Mouse (Mus musculus): ENCODE data around the gene Nr4a1. TPM values are rescaled to one million over a fixed set of nuclear protein-coding genes. Genes with fewer than 3 reads are reported as not detected.
A peak's percentile ranks its signal among the peaks of the same experiment; 100 is the strongest.

The Nr4a1 gene
- polyA plus RNA-seq, 1 experiment from 2014 or later, result 1.3 TPM

GRCm38 (mm10) chr15:101221298-101222104 is 32.6 kb upstream of the Nr4a1 start:
- Histone ChIP-seq H3K27me3 (ENCODE audit: control insufficient read depth, insufficient read depth, low read length) (peaks cover 4% of the 10 kb centered on the region; the same call in 1 of the 2 replicates), H3K4me2 (peak overlapping the region; percentile 42), H3K27ac (ENCODE audit: low read depth, low read length) (peak overlapping the region; percentile 84), H3K9ac (ENCODE audit: low read length) (peak overlapping the region; percentile 52), H3K36me3 (ENCODE audit: control insufficient read depth, insufficient read depth, low read length) (no peaks in the 10 kb centered on the region), H3K4me3 (ENCODE audit: low read depth, low read length) (peak overlapping the region; percentile 22), H3K9me3 (ENCODE audit: control insufficient read depth, low read length) (no peaks in the 10 kb centered on the region), H3K4me1 (ENCODE audit: control insufficient read depth, insufficient read depth, low read length) (peaks cover 45% of the 10 kb centered on the region)
- DNase-seq (ENCODE audit: low spot score, missing footprints) (peak; percentile 97), ATAC-seq (ENCODE audit: low FRiP score) (peak; percentile 73)
- WGBS, result under 1% methylated on average over 14 of the region's 14 CpGs

DNA sequence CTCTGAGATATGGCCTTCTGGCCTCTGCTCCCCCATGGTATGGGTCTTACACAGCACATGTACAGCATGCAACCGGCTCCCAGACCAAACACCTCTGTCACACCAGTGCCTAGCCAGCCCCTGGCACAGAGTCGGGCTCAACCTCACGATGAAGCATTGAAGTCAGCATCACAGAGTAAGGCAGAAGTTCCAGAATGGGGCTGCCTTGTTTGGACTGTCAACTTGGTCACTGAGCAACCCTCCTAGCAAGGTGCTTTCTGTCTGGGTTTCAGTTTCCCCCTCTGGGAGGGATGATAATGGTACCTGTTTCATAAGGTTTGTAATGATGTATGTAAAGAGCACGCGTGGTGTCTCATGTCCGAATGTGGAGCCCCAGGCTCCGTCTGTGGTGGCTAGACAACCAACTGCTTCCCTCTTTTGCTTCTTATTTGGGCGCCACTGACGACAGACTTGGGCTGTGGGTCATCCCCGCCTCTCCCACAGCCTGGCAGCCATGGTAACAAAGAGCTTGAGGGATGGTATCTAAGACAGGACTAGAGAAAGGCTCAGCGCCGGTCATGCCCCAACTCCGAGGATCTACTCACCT is 31.1 kb upstream of the Nr4a1 start:
- Histone ChIP-seq H3K9me3 (ENCODE audit: control insufficient read depth, low read length) (no peaks in the 10 kb centered on the region), H3K27me3 (ENCODE audit: control insufficient read depth, insufficient read depth, low read length) (peaks cover 4% of the 10 kb centered on the region; the same call in 1 of the 2 replicates), H3K4me2 (peak overlapping the region; percentile 96), H3K4me1 (ENCODE audit: control insufficient read depth, insufficient read depth, low read length) (peaks cover 46% of the 10 kb centered on the region), H3K4me3 (ENCODE audit: low read depth, low read length) (no peak overlapping the region; the same call in 1 of the 2 replicates), H3K36me3 (ENCODE audit: control insufficient read depth, insufficient read depth, low read length) (no peaks in the 10 kb centered on the region), H3K27ac (ENCODE audit: low read depth, low read length) (no peak overlapping the region), H3K9ac (ENCODE audit: low read length) (peak overlapping the region; percentile 0; the same call in 1 of the 2 replicates)
- WGBS, result 38% methylated on average over 13 of the region's 13 CpGs
- ATAC-seq (ENCODE audit: low FRiP score) (no peak), DNase-seq (ENCODE audit: low spot score, missing footprints) (peak; percentile 90)

DNA sequence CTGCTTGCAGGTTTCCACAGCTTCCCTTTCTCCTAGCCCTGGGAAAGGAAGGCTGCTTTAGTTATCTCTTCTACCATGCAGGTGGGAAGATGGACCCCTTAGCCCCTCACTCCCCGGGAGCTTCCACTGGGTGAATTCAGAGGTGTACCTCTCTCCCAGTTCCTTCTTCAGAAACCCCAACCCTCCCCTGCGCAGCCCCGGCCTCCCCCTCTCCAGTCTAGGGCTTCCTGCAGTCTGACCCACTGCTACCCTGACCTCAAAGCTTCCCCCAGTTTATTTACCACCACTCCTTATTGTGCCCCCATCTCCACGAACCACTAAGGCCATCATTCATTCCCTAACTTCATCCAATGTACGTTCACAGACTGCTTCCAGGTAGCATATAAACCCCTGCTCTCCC is 30.5 kb upstream of the Nr4a1 start:
- H3K4me2 ChIP-seq, result peak overlapping the region; percentile 96
- ATAC-seq (ENCODE audit: low FRiP score) (0 out of 2 replicates have a peak, but pooled peaks have one; percentile 17), DNase-seq (ENCODE audit: low spot score, missing footprints) (no peak)
- WGBS, result under 1% methylated on average over 5 of the region's 5 CpGs
- no peaks in the 10 kb centered on the region for H3K36me3 ChIP-seq (ENCODE audit: control insufficient read depth, insufficient read depth, low read length)
- H3K27me3 ChIP-seq (ENCODE audit: control insufficient read depth, insufficient read depth, low read length), result peaks cover 4% of the 10 kb centered on the region; the same call in 1 of the 2 replicates
- peaks cover 47% of the 10 kb centered on the region for H3K4me1 ChIP-seq (ENCODE audit: control insufficient read depth, insufficient read depth, low read length)
- peak overlapping the region; percentile 73 for H3K4me3 ChIP-seq (ENCODE audit: low read depth, low read length)
- peak overlapping the region; percentile 88 for H3K9ac ChIP-seq (ENCODE audit: low read length)
- H3K9me3 ChIP-seq (ENCODE audit: control insufficient read depth, low read length), result no peaks in the 10 kb centered on the region
- H3K27ac ChIP-seq (ENCODE audit: low read depth, low read length), result no peak overlapping the region

DNA sequence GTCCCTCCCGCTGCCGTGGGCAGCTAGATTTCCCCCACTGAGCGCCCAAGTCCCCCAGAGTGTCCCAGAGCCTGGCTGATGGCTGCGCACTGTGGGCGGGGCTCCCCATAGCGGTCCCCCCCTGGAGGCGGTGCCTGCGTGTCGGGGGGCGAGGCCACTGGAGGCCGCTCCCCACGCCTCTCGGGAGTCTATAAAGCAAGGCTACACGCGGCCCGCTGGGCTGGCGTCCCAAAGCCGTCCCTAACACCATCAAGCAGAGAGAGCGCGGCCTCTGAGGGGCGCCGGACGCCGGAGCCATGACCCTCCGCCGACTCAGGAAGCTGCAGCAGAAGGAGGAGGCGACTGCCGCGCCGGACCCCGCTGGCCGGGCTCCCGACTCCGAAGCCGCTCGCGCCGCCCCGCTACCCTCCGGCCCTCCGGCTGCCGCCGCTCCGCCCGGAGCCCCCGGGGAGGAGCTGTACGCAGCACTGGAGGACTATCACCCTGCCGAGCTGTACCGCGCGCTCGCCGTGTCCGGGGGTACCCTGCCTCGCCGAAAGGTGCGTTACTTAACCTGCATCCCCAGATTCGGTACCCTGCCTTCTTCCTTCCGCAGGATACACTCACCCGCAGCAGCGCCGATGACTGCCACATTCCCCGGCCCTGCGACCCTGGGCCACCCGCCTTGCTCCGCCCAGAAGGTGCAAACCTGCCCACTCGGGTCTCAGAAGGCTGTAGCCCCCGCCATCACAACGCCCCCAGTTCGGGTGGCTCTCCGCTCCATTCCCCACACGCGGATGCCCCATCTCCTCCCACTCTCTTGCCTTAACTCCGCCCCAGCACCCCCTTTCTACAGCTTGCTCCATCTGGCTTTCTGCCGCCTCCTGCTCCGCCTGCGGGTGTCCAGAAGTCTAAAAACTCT is 29.8 kb upstream of the Nr4a1 start, which contains the start of gene Grasp:
Grasp (plus strand) TSS at position 183 of the 901 bp plus-strand sequence.
- H3K4me1 ChIP-seq (ENCODE audit: control insufficient read depth, insufficient read depth, low read length), result peaks cover 47% of the 10 kb centered on the region
- DNase-seq (ENCODE audit: low spot score, missing footprints), result peak; percentile 96
- peak within 1 kb of the TSS; percentile 73 for H3K4me3 ChIP-seq (ENCODE audit: low read depth, low read length)
- no peaks in the 10 kb centered on the region for H3K9me3 ChIP-seq (ENCODE audit: control insufficient read depth, low read length)
- H3K27me3 ChIP-seq (ENCODE audit: control insufficient read depth, insufficient read depth, low read length), result peaks cover 4% of the 10 kb centered on the region; the same call in 1 of the 2 replicates
- H3K9ac ChIP-seq (ENCODE audit: low read length), result peak within 1 kb of the TSS; percentile 88
- WGBS, result under 1% methylated on average over 67 of the region's 77 CpGs
- H3K36me3 ChIP-seq (ENCODE audit: control insufficient read depth, insufficient read depth, low read length), result no peaks in the 10 kb centered on the region
- no peak within 1 kb of the TSS for H3K27ac ChIP-seq (ENCODE audit: low read depth, low read length)
- H3K4me2 ChIP-seq, result peak within 1 kb of the TSS; percentile 96
- ATAC-seq (ENCODE audit: low FRiP score), result peak; percentile 75

GRCm38 (mm10) chr15:101224977-101225376 is 29.1 kb upstream of the Nr4a1 start:
- DNase-seq (ENCODE audit: low spot score, missing footprints) (peak; percentile 93), ATAC-seq (ENCODE audit: low FRiP score) (no peak)
- H3K4me1 ChIP-seq (ENCODE audit: control insufficient read depth, insufficient read depth, low read length), result peaks cover 47% of the 10 kb centered on the region
- H3K4me2 ChIP-seq, result peak overlapping the region; percentile 96
- no peak overlapping the region for H3K27ac ChIP-seq (ENCODE audit: low read depth, low read length)
- H3K9ac ChIP-seq (ENCODE audit: low read length), result peak overlapping the region; percentile 88
- H3K9me3 ChIP-seq (ENCODE audit: control insufficient read depth, low read length), result no peaks in the 10 kb centered on the region
- H3K36me3 ChIP-seq (ENCODE audit: control insufficient read depth, insufficient read depth, low read length), result no peaks in the 10 kb centered on the region
- H3K27me3 ChIP-seq (ENCODE audit: control insufficient read depth, insufficient read depth, low read length), result peaks cover 4% of the 10 kb centered on the region; the same call in 1 of the 2 replicates
- 3% methylated on average over 14 of the region's 14 CpGs for WGBS
- H3K4me3 ChIP-seq (ENCODE audit: low read depth, low read length), result peak overlapping the region; percentile 73

DNA sequence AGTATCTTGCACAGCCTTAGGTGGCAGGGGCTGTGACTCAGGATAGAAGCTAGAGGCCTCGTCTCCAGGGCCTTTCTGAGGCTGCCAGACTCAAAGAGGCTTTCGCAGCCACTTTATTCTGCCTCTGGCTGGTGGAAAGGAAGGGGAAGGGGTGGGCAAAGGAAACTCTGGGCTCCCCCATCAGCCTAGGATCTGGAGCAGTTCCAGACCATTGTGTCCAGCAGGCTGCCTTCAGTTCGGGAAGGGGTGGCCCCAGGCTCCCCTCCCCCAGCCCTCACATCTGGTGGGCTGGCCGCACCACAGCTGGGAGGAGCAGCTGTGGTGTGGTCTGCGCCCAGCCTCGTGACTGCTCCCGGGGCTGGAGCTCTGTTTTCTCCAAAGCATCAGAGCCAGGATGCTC is 26.1 kb upstream of the Nr4a1 start:
- ATAC-seq (ENCODE audit: low FRiP score) (no peak), DNase-seq (ENCODE audit: low spot score, missing footprints) (peak; percentile 89)
- H3K9me3 ChIP-seq (ENCODE audit: control insufficient read depth, low read length), result no peaks in the 10 kb centered on the region
- peaks cover 18% of the 10 kb centered on the region for H3K4me1 ChIP-seq (ENCODE audit: control insufficient read depth, insufficient read depth, low read length)
- no peak overlapping the region for H3K9ac ChIP-seq (ENCODE audit: low read length)
- H3K4me2 ChIP-seq, result no peak overlapping the region
- peaks cover 7% of the 10 kb centered on the region; the same call in 1 of the 2 replicates for H3K36me3 ChIP-seq (ENCODE audit: control insufficient read depth, insufficient read depth, low read length)
- peaks cover under 1% of the 10 kb centered on the region; the same call in 1 of the 2 replicates for H3K27me3 ChIP-seq (ENCODE audit: control insufficient read depth, insufficient read depth, low read length)
- no peak overlapping the region for H3K4me3 ChIP-seq (ENCODE audit: low read depth, low read length)
- H3K27ac ChIP-seq (ENCODE audit: low read depth, low read length), result no peak overlapping the region
- WGBS, result 11% methylated on average over 7 of the region's 7 CpGs

GRCm38 (mm10) chr15:101228866-101229590 is 25.0 kb upstream of the Nr4a1 start:
- Histone ChIP-seq H3K4me3 (ENCODE audit: low read depth, low read length) (no peak overlapping the region), H3K4me1 (ENCODE audit: control insufficient read depth, insufficient read depth, low read length) (peaks cover 8% of the 10 kb centered on the region; the same call in 1 of the 2 replicates), H3K36me3 (ENCODE audit: control insufficient read depth, insufficient read depth, low read length) (peaks cover 7% of the 10 kb centered on the region; the same call in 1 of the 2 replicates), H3K9ac (ENCODE audit: low read length) (no peak overlapping the region), H3K9me3 (ENCODE audit: control insufficient read depth, low read length) (no peaks in the 10 kb centered on the region), H3K27me3 (ENCODE audit: control insufficient read depth, insufficient read depth, low read length) (no peaks in the 10 kb centered on the region), H3K27ac (ENCODE audit: low read depth, low read length) (no peak overlapping the region), H3K4me2 (no peak overlapping the region)
- 97% methylated on average over 21 of the region's 21 CpGs for WGBS
- DNase-seq (ENCODE audit: low spot score, missing footprints) (peak; percentile 73), ATAC-seq (ENCODE audit: low FRiP score) (no peak)

DNA sequence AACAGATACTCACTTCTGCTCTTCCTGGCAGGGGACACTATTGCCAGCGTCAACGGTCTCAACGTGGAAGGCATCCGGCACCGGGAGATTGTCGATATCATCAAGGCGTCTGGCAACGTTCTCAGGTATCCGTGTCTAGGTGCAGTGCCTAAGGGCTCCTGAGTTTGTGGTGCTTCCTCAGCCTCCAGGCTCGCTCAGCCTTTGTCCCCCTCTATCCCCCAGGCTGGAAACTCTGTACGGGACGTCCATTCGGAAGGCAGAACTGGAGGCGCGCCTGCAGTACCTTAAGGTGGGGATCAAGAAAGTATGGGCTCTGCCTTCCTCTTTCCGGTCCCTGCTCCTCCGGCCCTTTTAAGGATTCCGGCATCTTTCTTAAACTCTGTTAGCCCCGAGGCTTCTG is 23.6 kb upstream of the Nr4a1 start:
- no peak overlapping the region for H3K4me2 ChIP-seq
- no peak overlapping the region for H3K9ac ChIP-seq (ENCODE audit: low read length)
- no peaks in the 10 kb centered on the region for H3K27me3 ChIP-seq (ENCODE audit: control insufficient read depth, insufficient read depth, low read length)
- WGBS, result 93% methylated on average over 19 of the region's 19 CpGs
- no peak for DNase-seq (ENCODE audit: low spot score, missing footprints)
- H3K4me1 ChIP-seq (ENCODE audit: control insufficient read depth, insufficient read depth, low read length), result peaks cover 5% of the 10 kb centered on the region
- H3K4me3 ChIP-seq (ENCODE audit: low read depth, low read length), result no peak overlapping the region
- H3K36me3 ChIP-seq (ENCODE audit: control insufficient read depth, insufficient read depth, low read length), result peaks cover 7% of the 10 kb centered on the region; the same call in 1 of the 2 replicates
- no peaks in the 10 kb centered on the region for H3K9me3 ChIP-seq (ENCODE audit: control insufficient read depth, low read length)
- no peak overlapping the region for H3K27ac ChIP-seq (ENCODE audit: low read depth, low read length)
- ATAC-seq (ENCODE audit: low FRiP score), result no peak
